Mouse (Mus musculus): Measurements from ENCODE around the gene Srp9. TPM values are rescaled to one million over a fixed set of nuclear protein-coding genes. Genes with fewer than 3 reads are reported as not detected.

The Srp9 gene
- polyA plus RNA-seq, 1 experiment: 2.7 TPM

DNA sequence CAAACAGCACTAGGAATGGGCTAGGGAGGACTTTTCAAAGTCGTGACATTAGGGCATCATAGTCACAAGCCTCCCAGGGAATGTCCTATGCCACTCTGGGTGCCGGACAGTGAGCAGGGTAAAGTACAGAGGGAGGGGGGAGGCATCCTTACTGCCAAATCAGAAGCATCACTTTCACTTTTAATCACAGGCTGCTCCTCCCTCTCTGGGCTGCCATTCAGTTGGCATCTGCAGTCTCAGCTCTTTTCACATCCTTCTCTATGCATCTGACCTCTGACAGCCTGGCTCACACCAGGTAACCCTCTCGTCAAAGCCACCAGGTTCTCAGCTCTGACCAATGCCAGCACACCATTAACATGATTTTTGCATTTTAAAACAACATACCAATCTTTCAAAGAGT is 24.1 kb upstream of the Srp9 start:
- no peaks in the 10 kb centered on the region for H3K27me3 ChIP-seq (ENCODE audit: control insufficient read depth)
- H3K36me3 ChIP-seq (ENCODE audit: control insufficient read depth): no peaks in the 10 kb centered on the region
- no peak overlapping the region for H3K4me3 ChIP-seq (replicated peaks)
- H3K9me3 ChIP-seq (ENCODE audit: control insufficient read depth, low read length): no peaks in the 10 kb centered on the region
- TF ChIP-seq GATA1 (IDR thresholded peaks at IDR 0.05; ENCODE audit: low read length) (no peak), TAL1 (IDR thresholded peaks at IDR 0.05; ENCODE audit: low read length) (no peak)
- no peaks in the 10 kb centered on the region for H3K4me1 ChIP-seq (ENCODE audit: control insufficient read depth)

DNA sequence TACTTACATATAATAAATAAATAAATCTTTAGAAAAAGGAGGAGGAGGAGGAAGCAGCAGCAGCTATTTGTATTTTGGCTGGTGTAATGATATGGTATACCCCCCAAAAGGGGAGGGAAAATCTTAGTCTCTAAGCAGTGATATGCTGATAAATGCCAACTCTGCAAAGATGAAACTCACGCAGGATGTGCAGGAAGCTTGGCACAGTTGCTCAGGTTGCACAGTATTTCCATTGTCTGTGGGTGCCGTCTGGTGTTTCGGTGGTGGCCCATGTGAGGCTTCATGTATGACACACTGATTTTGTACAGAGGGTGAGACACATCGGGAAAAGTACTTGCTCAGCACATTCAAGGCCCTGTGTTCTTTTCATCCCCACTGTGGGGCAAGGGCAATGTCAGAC is 23.1 kb upstream of the Srp9 start:
- H3K4me1 ChIP-seq (ENCODE audit: control insufficient read depth): no peaks in the 10 kb centered on the region
- no peak overlapping the region for H3K4me3 ChIP-seq (replicated peaks)
- no peaks in the 10 kb centered on the region for H3K27me3 ChIP-seq (ENCODE audit: control insufficient read depth)
- no peaks in the 10 kb centered on the region for H3K36me3 ChIP-seq (ENCODE audit: control insufficient read depth)
- TF ChIP-seq GATA1 (IDR thresholded peaks at IDR 0.05; ENCODE audit: low read length) (no peak), TAL1 (IDR thresholded peaks at IDR 0.05; ENCODE audit: low read length) (no peak)
- no peaks in the 10 kb centered on the region for H3K9me3 ChIP-seq (ENCODE audit: control insufficient read depth, low read length)

DNA sequence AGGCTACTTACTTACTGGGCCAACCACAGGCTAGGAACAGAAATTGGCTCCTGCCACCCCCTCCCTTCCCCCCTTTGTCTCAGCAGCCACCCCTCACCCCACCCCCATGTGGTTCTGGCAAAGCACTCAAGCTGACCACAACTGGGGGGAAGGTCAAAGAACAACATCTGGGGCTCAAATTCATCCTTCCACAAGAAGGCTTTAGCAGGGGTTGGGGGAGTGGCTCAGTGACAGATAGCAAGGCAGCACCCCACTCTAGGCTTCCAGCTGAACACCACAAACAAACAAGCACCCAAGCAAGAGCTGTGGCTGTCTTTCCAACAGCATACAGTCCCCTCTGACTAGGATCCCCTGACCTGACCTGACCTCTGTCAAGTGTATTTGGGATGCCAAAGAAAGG is 21.8 kb upstream of the Srp9 start:
- TF ChIP-seq TAL1 (IDR thresholded peaks at IDR 0.05; ENCODE audit: low read length): no peak
- Histone ChIP-seq H3K27me3 (ENCODE audit: control insufficient read depth) (no peaks in the 10 kb centered on the region), H3K36me3 (ENCODE audit: control insufficient read depth) (no peaks in the 10 kb centered on the region), H3K4me3 (replicated peaks) (no peak overlapping the region), H3K9me3 (ENCODE audit: control insufficient read depth, low read length) (no peaks in the 10 kb centered on the region), H3K4me1 (ENCODE audit: control insufficient read depth) (no peaks in the 10 kb centered on the region)

DNA sequence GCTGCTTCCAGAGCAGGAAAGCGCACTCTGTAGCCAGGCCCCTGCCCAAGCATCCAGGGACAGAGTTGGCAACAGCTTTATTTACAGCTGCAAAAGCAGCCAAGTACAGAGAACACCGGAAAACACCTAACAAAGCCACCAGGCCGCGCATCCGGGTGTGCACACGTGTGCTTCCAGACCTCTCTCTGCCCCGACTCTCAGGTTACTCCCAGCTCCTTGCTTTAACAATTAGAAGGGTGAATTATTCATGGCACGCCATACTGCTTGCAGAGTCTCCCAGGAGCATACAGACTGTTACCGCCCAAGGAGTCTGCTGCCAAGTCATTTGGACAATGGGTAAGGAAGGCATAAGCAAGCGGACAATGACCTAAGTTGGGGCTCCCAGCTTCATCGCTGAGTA is 21.1 kb upstream of the Srp9 start:
- H3K4me3 ChIP-seq (replicated peaks): no peak overlapping the region
- no peaks in the 10 kb centered on the region for H3K4me1 ChIP-seq (ENCODE audit: control insufficient read depth)

DNA sequence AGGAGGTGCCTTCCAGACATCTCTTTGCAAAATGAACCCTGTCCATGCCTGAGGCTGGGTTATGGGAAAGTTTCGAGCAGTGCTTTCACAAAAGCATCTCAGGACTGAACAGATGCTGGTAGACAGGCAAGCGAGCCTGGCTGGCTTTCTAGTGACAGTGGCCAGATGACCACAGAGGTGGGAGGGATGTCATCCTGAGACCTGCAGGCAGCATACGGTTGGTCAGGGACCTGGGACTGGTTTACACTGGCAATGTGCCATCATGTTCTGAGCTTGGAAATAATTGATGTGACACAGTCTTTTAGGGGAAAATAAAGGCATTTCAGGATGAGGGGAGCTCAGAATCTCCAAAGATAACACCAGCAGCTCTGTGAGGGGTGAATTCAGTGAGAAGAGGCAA is 19.5 kb upstream of the Srp9 start:
- H3K4me3 ChIP-seq (replicated peaks): no peak overlapping the region
- H3K4me1 ChIP-seq (ENCODE audit: control insufficient read depth): no peaks in the 10 kb centered on the region
- no peaks in the 10 kb centered on the region for H3K27me3 ChIP-seq (ENCODE audit: control insufficient read depth)
- H3K36me3 ChIP-seq (ENCODE audit: control insufficient read depth): no peaks in the 10 kb centered on the region
- H3K9me3 ChIP-seq (ENCODE audit: control insufficient read depth, low read length): no peaks in the 10 kb centered on the region
- no peak for TF ChIP-seq TAL1 (IDR thresholded peaks at IDR 0.05; ENCODE audit: low read length)
- TF ChIP-seq GATA1 (IDR thresholded peaks at IDR 0.05; ENCODE audit: low read length): no peak

More for the DNA sequence above, 21.1 kb upstream of the Srp9 start:
- no peaks in the 10 kb centered on the region for H3K27me3 ChIP-seq (ENCODE audit: control insufficient read depth)
- H3K9me3 ChIP-seq (ENCODE audit: control insufficient read depth, low read length): no peaks in the 10 kb centered on the region
- no peaks in the 10 kb centered on the region for H3K36me3 ChIP-seq (ENCODE audit: control insufficient read depth)
- no peak for TF ChIP-seq TAL1 (IDR thresholded peaks at IDR 0.05; ENCODE audit: low read length)
- TF ChIP-seq GATA1 (IDR thresholded peaks at IDR 0.05; ENCODE audit: low read length): no peak

DNA sequence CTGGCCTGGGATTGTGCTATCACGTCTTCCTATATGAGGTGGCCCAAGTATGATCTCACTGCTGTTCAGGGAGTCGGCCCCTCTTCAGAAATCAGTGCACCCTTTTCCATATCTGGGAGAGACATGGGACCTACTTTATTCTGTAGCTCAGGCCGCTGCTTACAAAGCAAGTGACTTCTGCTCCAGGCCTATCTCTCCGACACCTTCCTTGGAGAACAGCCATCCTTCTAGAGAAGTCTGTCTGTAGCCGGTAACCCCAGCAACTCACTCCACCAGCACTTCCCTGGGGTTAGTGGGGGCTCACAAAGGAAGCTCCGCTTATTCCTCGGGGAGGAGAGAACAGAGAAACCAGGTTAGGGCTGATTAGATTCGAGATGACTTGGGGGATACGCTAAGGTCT is 17.3 kb upstream of the Srp9 start:
- H3K36me3 ChIP-seq (ENCODE audit: control insufficient read depth): no peaks in the 10 kb centered on the region
- TF ChIP-seq GATA1 (IDR thresholded peaks at IDR 0.05; ENCODE audit: low read length) (no peak), TAL1 (IDR thresholded peaks at IDR 0.05; ENCODE audit: low read length) (no peak)
- no peaks in the 10 kb centered on the region for H3K4me1 ChIP-seq (ENCODE audit: control insufficient read depth)
- H3K27me3 ChIP-seq (ENCODE audit: control insufficient read depth): no peaks in the 10 kb centered on the region
- H3K4me3 ChIP-seq (replicated peaks): no peak overlapping the region
- H3K9me3 ChIP-seq (ENCODE audit: control insufficient read depth, low read length): no peaks in the 10 kb centered on the region

DNA sequence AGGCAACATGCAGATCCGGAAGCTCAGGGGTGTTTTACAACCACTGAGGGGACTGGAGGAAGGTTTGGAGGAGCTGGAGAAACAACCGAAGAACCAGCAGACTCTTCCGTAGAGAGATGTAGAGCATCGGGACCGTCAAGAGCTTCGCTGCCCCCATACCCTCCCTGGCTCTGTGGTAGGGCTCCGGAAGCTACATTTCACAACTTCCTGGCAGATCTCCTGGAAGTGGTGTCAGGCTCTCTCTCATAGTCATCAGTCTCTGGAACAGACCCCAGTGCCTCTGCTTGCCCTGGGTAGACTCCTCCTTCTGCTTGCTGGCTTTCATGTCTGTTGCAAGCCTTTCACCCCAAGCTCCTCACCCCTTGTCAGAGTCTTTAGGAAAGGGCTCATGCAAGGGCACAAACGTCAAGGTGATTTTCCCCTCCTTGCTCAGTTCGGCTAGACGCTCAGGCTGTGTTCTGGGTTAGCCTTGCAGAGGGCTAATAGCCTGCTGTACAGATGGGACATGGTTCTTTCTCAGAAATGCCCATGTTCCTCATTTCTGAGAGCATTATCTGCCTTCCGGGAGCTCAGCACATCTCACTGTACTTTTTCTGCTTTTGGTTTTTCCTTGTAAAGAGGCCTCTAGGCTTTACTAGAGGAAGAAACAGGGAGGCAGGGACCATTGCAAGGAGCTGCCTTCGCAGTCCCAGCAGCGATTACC is 16.0 kb upstream of the Srp9 start:
- H3K9me3 ChIP-seq (ENCODE audit: control insufficient read depth, low read length): no peaks in the 10 kb centered on the region
- no peaks in the 10 kb centered on the region for H3K27me3 ChIP-seq (ENCODE audit: control insufficient read depth)
- TF ChIP-seq GATA1 (IDR thresholded peaks at IDR 0.05; ENCODE audit: low read length) (no peak), TAL1 (IDR thresholded peaks at IDR 0.05; ENCODE audit: low read length) (no peak)
- H3K36me3 ChIP-seq (ENCODE audit: control insufficient read depth): no peaks in the 10 kb centered on the region
- H3K4me1 ChIP-seq (ENCODE audit: control insufficient read depth): no peaks in the 10 kb centered on the region
- H3K4me3 ChIP-seq (replicated peaks): no peak overlapping the region

DNA sequence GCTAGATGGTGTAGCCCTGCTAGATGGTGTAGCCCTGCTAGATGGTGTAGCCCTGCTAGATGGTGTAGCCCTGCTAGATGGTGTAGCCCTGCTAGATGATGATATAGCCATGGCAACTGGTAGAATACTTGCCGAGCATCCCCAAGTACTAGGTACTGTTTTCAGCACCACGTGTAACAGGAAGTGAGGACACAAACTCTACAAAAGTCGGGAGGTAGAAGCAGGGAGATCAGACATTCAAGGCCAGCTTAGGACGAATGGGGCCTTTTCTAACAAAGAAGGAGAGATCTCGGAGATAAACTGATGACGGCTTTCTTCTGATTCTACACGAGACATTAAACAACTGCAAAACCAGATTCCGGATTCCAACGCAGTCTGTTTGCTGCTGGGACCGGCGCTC is 14.4 kb upstream of the Srp9 start:
- H3K27me3 ChIP-seq (ENCODE audit: control insufficient read depth): no peaks in the 10 kb centered on the region
- no peaks in the 10 kb centered on the region for H3K4me1 ChIP-seq (ENCODE audit: control insufficient read depth)
- H3K9me3 ChIP-seq (ENCODE audit: control insufficient read depth, low read length): no peaks in the 10 kb centered on the region
- H3K4me3 ChIP-seq (replicated peaks): no peak overlapping the region
- H3K36me3 ChIP-seq (ENCODE audit: control insufficient read depth): no peaks in the 10 kb centered on the region
- TF ChIP-seq GATA1 (IDR thresholded peaks at IDR 0.05; ENCODE audit: low read length) (no peak), TAL1 (IDR thresholded peaks at IDR 0.05; ENCODE audit: low read length) (no peak)

DNA sequence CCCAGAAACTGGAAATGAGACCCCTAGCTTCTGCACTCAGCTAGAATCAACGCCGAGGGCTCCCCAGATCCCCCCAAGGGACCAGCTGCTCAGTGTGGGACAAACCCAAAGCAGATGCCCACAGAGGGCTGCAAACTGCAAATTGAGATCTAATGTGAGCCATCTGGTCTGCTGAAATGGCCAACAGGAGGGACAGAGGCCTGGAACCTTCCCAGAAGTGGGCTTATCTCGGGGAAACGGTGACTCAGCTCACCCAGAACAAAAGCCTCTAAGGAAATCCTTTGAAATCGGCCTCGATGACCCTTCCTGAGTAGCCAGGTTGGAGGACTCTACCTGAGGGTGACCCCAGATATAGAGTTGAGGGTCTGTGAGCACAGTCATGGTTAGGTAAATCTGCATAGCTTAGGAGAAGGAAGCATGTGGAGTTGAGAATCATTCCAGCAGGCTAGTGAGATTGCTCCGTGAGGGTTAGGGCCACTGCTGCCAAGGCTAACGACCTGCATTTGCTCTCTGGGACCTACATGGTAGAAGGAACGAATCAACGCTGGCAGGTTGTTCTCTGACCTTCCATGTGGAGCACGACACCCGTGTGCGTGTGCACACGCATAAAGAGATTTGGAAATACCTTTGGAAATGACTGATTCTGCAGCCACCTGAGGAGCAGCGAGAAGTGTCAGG is 13.7 kb upstream of the Srp9 start:
- Histone ChIP-seq H3K27me3 (ENCODE audit: control insufficient read depth) (no peaks in the 10 kb centered on the region), H3K9me3 (ENCODE audit: control insufficient read depth, low read length) (no peaks in the 10 kb centered on the region), H3K4me3 (replicated peaks) (no peak overlapping the region), H3K4me1 (ENCODE audit: control insufficient read depth) (no peaks in the 10 kb centered on the region), H3K36me3 (ENCODE audit: control insufficient read depth) (no peaks in the 10 kb centered on the region)
- TF ChIP-seq TAL1 (IDR thresholded peaks at IDR 0.05; ENCODE audit: low read length) (no peak), GATA1 (IDR thresholded peaks at IDR 0.05; ENCODE audit: low read length) (no peak)
